Mouse (Mus musculus) intestine, embryonic 15.5 days (tissue): ENCODE measurements around the gene Tmem178b. TPM values are rescaled to one million over a fixed set of nuclear protein-coding genes. Genes with fewer than 3 reads are reported as not detected.

Experiments used
- ATAC-seq: fragments of 200-750 bp; cut with Nextera tagmentation; 2 replicates; pipeline ENCODE4 v1.8.0; 2017; ENCODE audit warnings: moderate TSS enrichment, moderate library complexity
- H3K27ac ChIP-seq: fragments of 300-500 bp; sonication (generic); 2 replicates; pipeline ENCODE4 v1.5.1; 2015; ENCODE audit warnings: mild to moderate bottlenecking, inconsistent platforms
- H3K27me3 ChIP-seq: fragments of 300-500 bp; sonication (generic); replicated peaks from 2 replicates; pipeline ENCODE4 v1.6.1; 2015; ENCODE audit warnings: inconsistent platforms
- H3K36me3 ChIP-seq: fragments of 300-500 bp; sonication (generic); 2 replicates; pipeline ENCODE4 v1.6.1; 2015; ENCODE audit warnings: inconsistent platforms
- H3K4me1 ChIP-seq: fragments of 300-500 bp; sonication (generic); replicated peaks from 2 replicates; pipeline ENCODE4 v1.6.1; 2015; ENCODE audit warnings: inconsistent platforms
- H3K4me2 ChIP-seq: fragments of 300-500 bp; sonication (generic); replicated peaks from 2 replicates; pipeline ENCODE4 v1.6.1; 2015; ENCODE audit warnings: mild to moderate bottlenecking, inconsistent platforms
- H3K4me3 ChIP-seq: fragments of 300-500 bp; sonication (generic); replicated peaks from 2 replicates; pipeline ENCODE4 v1.5.1; 2015; ENCODE audit warnings: inconsistent platforms
- H3K9ac ChIP-seq: fragments of 300-500 bp; sonication (generic); 2 replicates; pipeline ENCODE4 v1.6.1; 2015; ENCODE audit warnings: inconsistent platforms
- H3K9me3 ChIP-seq: fragments of 300-500 bp; sonication (generic); 2 replicates; pipeline ENCODE4 v1.6.1; 2016; ENCODE audit warnings: inconsistent platforms
- WGBS: fragments of 180-500 bp; shearing (Covaris S2); methylation state at CpG from one replicate; pipeline ENCODE4 v1.1.7; 2015; 5-methylcytosine and 5-hydroxymethylcytosine counted together
- polyA plus RNA-seq: library from polyadenylated mRNA; unstranded; fragments of >200 nt; fragmentation: Nextera tagmentation; extraction: Ambion mirVana; gene quantifications from 2 replicates; pipeline ENCODE4 v1.2.1, GENCODE M21; 2015

Tmem178b gene
- polyA plus RNA-seq, 1 experiment from 2014 or later = 0.68 TPM

GRCm38 (mm10) chr6:39940920-39941319, 67.8 kb downstream of the Tmem178b start:
- ATAC-seq = no peak
- Histone ChIP-seq H3K4me3 (no peak overlapping the region), H3K9me3 (no peaks in the 10 kb centered on the region), H3K9ac (no peak overlapping the region), H3K27me3 (no peaks in the 10 kb centered on the region), H3K27ac (no peak overlapping the region), H3K36me3 (no peaks in the 10 kb centered on the region), H3K4me2 (no peak overlapping the region), H3K4me1 (no peaks in the 10 kb centered on the region)
- WGBS = 81% methylated on average over 7 of the region's 7 CpGs

- Histone ChIP-seq H3K27ac (no peak overlapping the region), H3K9ac (no peak overlapping the region), H3K4me3 (no peak overlapping the region), H3K4me2 (no peak overlapping the region), H3K4me1 (no peaks in the 10 kb centered on the region), H3K9me3 (no peaks in the 10 kb centered on the region), H3K27me3 (no peaks in the 10 kb centered on the region), H3K36me3 (no peaks in the 10 kb centered on the region)
- 77% methylated on average over 9 of the region's 9 CpGs for WGBS
- no peak for ATAC-seq
Measured at GRCm38 (mm10) chr6:39944854-39945253, 71.8 kb downstream of the Tmem178b start.

- WGBS = 82% methylated on average over 5 of the region's 5 CpGs
- no peak overlapping the region for H3K4me2 ChIP-seq
Measured at GRCm38 (mm10) chr6:39945670-39946440, 72.8 kb downstream of the Tmem178b start.

GRCm38 (mm10) chr6:39946601-39947000, 73.5 kb downstream of the Tmem178b start:
- Histone ChIP-seq H3K27ac (no peak overlapping the region), H3K9ac (no peak overlapping the region), H3K36me3 (no peaks in the 10 kb centered on the region), H3K4me3 (no peak overlapping the region), H3K9me3 (no peaks in the 10 kb centered on the region), H3K4me2 (no peak overlapping the region), H3K27me3 (no peaks in the 10 kb centered on the region), H3K4me1 (no peaks in the 10 kb centered on the region)
- no peak for ATAC-seq
- 86% methylated on average over 4 of the region's 4 CpGs for WGBS

More at GRCm38 (mm10) chr6:39945670-39946440, 72.8 kb downstream of the Tmem178b start:
- Histone ChIP-seq H3K27me3 (no peaks in the 10 kb centered on the region), H3K36me3 (no peaks in the 10 kb centered on the region), H3K27ac (no peak overlapping the region), H3K4me3 (no peak overlapping the region), H3K9me3 (no peaks in the 10 kb centered on the region), H3K4me1 (no peaks in the 10 kb centered on the region), H3K9ac (no peak overlapping the region)
- no peak for ATAC-seq

- H3K9ac ChIP-seq = no peak overlapping the region
- no peak overlapping the region for H3K4me2 ChIP-seq
- H3K27me3 ChIP-seq = no peaks in the 10 kb centered on the region
- WGBS = 85% methylated on average over 5 of the region's 5 CpGs
- H3K4me1 ChIP-seq = no peaks in the 10 kb centered on the region
- H3K9me3 ChIP-seq = no peaks in the 10 kb centered on the region
- no peak overlapping the region for H3K27ac ChIP-seq
- no peaks in the 10 kb centered on the region for H3K36me3 ChIP-seq
- no peak for ATAC-seq
- no peak overlapping the region for H3K4me3 ChIP-seq
Measured at GRCm38 (mm10) chr6:39953951-39954350, 80.9 kb downstream of the Tmem178b start.

GRCm38 (mm10) chr6:39955211-39955610, 82.1 kb downstream of the Tmem178b start:
- Histone ChIP-seq H3K27me3 (no peaks in the 10 kb centered on the region), H3K36me3 (no peaks in the 10 kb centered on the region), H3K4me2 (no peak overlapping the region), H3K9ac (no peak overlapping the region), H3K9me3 (no peaks in the 10 kb centered on the region), H3K27ac (no peak overlapping the region), H3K4me3 (no peak overlapping the region), H3K4me1 (no peaks in the 10 kb centered on the region)
- ATAC-seq = no peak
- WGBS = 88% methylated on average over 2 of the region's 2 CpGs

GRCm38 (mm10) chr6:39964606-39965005, 91.5 kb downstream of the Tmem178b start:
- Histone ChIP-seq H3K9me3 (no peaks in the 10 kb centered on the region), H3K36me3 (no peaks in the 10 kb centered on the region), H3K4me2 (no peak overlapping the region), H3K4me3 (no peak overlapping the region), H3K9ac (no peak overlapping the region), H3K4me1 (no peaks in the 10 kb centered on the region), H3K27ac (no peak overlapping the region), H3K27me3 (no peaks in the 10 kb centered on the region)
- ATAC-seq = no peak
- WGBS = 72% methylated on average over 4 of the region's 4 CpGs

GRCm38 (mm10) chr6:39970281-39970680, 97.2 kb downstream of the Tmem178b start:
- Histone ChIP-seq H3K4me2 (no peak overlapping the region), H3K27ac (no peak overlapping the region), H3K9me3 (no peaks in the 10 kb centered on the region), H3K4me1 (no peaks in the 10 kb centered on the region), H3K27me3 (no peaks in the 10 kb centered on the region), H3K4me3 (no peak overlapping the region), H3K9ac (no peak overlapping the region), H3K36me3 (no peaks in the 10 kb centered on the region)
- ATAC-seq = no peak

- no peak overlapping the region for H3K4me2 ChIP-seq
- no peak overlapping the region for H3K27ac ChIP-seq
- H3K9ac ChIP-seq = no peak overlapping the region
- H3K9me3 ChIP-seq = no peaks in the 10 kb centered on the region
- no peaks in the 10 kb centered on the region for H3K4me1 ChIP-seq
- H3K36me3 ChIP-seq = no peaks in the 10 kb centered on the region
- H3K4me3 ChIP-seq = no peak overlapping the region
- no peaks in the 10 kb centered on the region for H3K27me3 ChIP-seq
- 74% methylated on average over 4 of the region's 4 CpGs for whole genome bisulfite sequencing
- no peak for ATAC-seq
Measured at GRCm38 (mm10) chr6:39978942-39979341, 105.9 kb downstream of the Tmem178b start.

- no peak for ATAC-seq
- H3K4me1 ChIP-seq = no peaks in the 10 kb centered on the region
- H3K4me2 ChIP-seq = no peak overlapping the region
- H3K9me3 ChIP-seq = no peaks in the 10 kb centered on the region
- 70% methylated on average over 4 of the region's 4 CpGs for WGBS
- H3K27me3 ChIP-seq = no peaks in the 10 kb centered on the region
- no peak overlapping the region for H3K27ac ChIP-seq
- no peak overlapping the region for H3K4me3 ChIP-seq
- no peak overlapping the region for H3K9ac ChIP-seq
- H3K36me3 ChIP-seq = no peaks in the 10 kb centered on the region
Measured at GRCm38 (mm10) chr6:39990772-39991171, 117.7 kb downstream of the Tmem178b start.

GRCm38 (mm10) chr6:39991922-39992321, 118.9 kb downstream of the Tmem178b start:
- no peaks in the 10 kb centered on the region for H3K4me1 ChIP-seq
- ATAC-seq = no peak
- no peaks in the 10 kb centered on the region for H3K9me3 ChIP-seq
- no peak overlapping the region for H3K4me3 ChIP-seq
- H3K27ac ChIP-seq = no peak overlapping the region
- WGBS = 42% methylated on average over 6 of the region's 6 CpGs
- H3K27me3 ChIP-seq = no peaks in the 10 kb centered on the region
- H3K36me3 ChIP-seq = no peaks in the 10 kb centered on the region
- no peak overlapping the region for H3K4me2 ChIP-seq
- no peak overlapping the region for H3K9ac ChIP-seq

GRCm38 (mm10) chr6:40006006-40006765, 133.1 kb downstream of the Tmem178b start:
- Histone ChIP-seq H3K36me3 (no peaks in the 10 kb centered on the region), H3K4me1 (no peaks in the 10 kb centered on the region), H3K9ac (no peak overlapping the region), H3K27ac (no peak overlapping the region), H3K9me3 (no peaks in the 10 kb centered on the region), H3K4me2 (no peak overlapping the region), H3K27me3 (no peaks in the 10 kb centered on the region), H3K4me3 (no peak overlapping the region)
- WGBS = 82% methylated on average over 11 of the region's 11 CpGs
- ATAC-seq = no peak
